Mouse (Mus musculus) c-Kit-positive CD71-positive TER-119-positive erythroid progenitor cells, embryonic 14.5 days (primary cell): ENCODE results near the gene Tspoap1.

ENCODE experiments used
- DNase-seq: peaks from one replicate; pipeline ENCODE4 v3.0.0-alpha.2; 2013; ENCODE audit warnings: low spot score

The Tspoap1 gene

DNA sequence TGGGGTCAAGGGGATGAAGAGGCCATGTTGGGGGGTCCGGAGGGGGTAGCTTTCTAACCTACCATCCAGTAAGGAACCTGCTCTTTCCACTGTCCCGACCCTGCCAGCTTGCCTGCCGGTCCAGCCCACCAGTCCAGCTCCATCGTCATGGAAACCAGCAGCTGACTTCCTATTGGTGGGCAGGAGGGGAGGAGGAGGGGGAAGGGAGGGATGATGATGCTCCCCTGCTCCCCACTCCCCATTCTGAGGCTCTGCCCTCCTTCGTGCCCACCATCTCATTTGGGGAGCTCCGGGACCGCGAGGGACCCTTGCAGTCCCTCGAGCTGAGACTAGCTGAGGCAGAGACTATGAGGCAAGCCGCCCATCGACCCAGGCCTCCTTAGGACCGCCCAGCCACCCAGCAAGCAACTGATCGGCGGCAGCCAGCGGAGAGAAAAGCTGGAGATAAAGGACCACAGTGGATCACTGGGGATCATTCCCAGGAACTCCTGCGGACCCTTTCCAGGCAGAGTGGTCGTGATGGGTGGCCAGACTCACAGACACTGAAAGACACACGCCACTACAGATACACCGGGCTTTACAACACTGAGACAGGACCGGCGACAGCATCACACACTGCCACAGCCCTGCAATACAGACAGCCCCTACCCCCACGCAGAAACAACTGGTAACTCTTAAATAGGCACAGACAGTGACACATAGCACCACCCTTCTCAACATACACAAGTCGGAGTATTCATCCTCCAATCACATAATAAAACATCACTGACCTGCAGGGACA, at the start of gene Tspoap1:
TSS of gene Tspoap1 (plus strand) at position 241 of the 781 bp plus-strand sequence.
- no peak for DNase-seq

- no peak for DNase-seq
Observed at GRCm38 (mm10) chr11:87712188-87712587, 48.2 kb upstream of the Tspoap1 start.

- no peak for DNase-seq
Observed at GRCm38 (mm10) chr11:87715999-87716398, 44.3 kb upstream of the Tspoap1 start.

GRCm38 (mm10) chr11:87719526-87719925, 40.8 kb upstream of the Tspoap1 start:
- DNase-seq, result no peak

DNA sequence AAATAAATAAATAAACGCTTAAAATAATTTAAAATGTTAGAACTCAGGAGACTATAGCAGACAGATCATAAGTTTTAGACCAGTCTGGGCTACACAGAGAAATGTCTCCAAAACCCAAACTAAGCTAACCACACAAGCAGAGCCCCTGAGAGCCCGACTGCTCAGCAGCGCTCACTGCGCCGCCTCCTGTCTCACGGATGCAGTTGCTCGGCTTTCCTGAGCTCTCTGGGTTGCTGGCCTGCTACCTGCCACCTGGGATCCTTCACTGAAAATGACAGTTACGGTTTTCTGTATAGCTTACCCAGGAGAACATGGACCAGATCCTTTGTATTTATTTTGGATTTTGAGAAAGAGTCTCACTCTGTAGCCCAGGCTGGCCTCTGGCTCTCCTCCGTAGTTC, 40.0 kb upstream of the Tspoap1 start:
- DNase-seq, result no peak

DNA sequence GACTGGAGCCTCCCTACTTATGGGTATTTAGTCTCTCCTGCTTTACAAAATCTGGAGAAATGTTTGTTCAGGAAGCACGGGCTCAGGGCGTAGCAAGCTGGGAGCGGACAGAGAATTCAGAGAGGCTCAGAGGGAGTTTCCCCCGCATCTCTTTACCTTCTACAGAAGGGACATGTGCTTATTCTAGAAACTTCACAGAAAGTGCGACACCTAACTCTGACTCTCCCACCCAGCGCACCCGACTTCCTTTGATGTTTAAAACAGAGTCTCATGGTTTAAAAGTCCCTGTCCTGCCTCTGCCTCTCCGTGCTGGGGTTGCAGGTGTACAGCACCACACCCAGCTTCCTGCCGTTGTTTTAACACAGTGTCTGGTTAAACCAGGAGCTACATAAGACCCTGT, 39.5 kb upstream of the Tspoap1 start:
- DNase-seq, result no peak

DNA sequence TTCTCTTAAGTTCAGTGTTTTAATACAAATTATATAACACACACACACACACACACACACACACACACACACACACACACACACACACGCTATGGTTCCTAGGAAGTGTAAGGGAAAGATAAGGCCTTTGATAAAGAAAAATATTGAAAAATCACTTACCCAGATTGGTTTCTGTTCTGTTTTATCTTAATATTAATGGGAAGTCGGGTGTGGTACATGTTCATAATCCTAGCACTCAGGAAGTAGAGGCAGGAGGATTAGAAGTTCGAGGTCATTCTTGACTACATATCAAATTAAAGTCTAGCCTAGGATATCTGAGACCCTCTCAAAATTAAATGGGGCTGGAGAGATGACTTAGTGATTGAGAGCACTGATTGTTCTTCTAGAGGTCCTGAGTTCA, 38.2 kb upstream of the Tspoap1 start:
- no peak for DNase-seq

DNA sequence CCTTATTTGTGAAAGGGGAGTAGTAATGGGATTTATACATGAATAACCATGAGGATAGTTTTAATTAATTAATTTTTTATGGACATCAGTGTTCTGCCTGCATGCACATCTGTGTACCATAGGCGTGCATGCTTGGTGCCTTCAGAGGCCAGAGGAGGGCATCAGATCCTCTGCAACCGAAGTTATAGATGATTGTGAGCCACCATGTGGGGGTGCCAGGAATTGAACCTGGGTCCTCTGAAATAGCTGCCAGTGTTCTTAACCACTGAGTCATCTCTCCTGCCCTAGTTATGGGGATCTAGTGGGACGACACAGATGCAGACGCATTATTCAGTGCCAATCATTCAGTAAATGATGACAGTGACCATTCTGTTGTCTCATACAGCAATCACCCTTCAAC, 37.5 kb upstream of the Tspoap1 start:
- no peak for DNase-seq

- no peak for DNase-seq
Observed at GRCm38 (mm10) chr11:87725515-87725914, 34.8 kb upstream of the Tspoap1 start.

- DNase-seq, result peak; percentile 92
Observed at GRCm38 (mm10) chr11:87725964-87726562, 34.3 kb upstream of the Tspoap1 start.

GRCm38 (mm10) chr11:87727021-87727420, 33.3 kb upstream of the Tspoap1 start:
- DNase-seq, result no peak

GRCm38 (mm10) chr11:87727471-87727870, 32.9 kb upstream of the Tspoap1 start:
- no peak for DNase-seq

GRCm38 (mm10) chr11:87728850-87729592, 31.3 kb upstream of the Tspoap1 start:
- no peak for DNase-seq

GRCm38 (mm10) chr11:87729593-87730185, 30.7 kb upstream of the Tspoap1 start:
- peak; percentile 82 for DNase-seq

DNA sequence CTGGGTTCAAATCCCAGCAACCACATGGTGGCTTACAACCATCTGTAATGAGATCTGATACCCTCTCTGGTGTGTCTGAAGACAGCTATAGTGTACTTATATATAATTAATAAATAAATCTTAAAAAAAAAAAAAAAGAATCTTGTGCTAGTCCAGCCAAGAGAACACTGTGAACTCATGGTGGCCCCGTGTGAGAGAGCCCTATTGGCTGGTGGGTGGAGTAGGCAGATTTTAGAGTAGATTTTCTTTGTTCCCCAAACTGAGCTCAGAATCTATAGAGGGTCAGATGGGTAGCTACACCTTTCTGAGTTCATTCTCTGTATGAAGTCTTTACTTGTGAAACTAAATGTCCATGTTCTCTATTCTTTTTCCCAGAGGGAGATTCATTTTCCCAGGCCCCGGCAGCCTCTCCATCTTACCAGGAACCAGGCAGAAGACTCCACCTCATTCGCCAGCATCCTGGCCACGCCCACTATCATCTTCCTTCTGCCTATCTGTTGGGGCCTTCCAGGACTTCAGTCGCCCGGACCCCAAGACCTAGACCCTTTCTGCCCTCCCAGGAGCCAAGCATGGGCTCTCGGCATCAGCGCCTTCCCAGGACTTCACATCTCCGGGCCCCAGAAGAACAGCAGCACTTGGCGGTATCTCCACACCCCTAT, 29.6 kb upstream of the Tspoap1 start:
- DNase-seq, result no peak

DNA sequence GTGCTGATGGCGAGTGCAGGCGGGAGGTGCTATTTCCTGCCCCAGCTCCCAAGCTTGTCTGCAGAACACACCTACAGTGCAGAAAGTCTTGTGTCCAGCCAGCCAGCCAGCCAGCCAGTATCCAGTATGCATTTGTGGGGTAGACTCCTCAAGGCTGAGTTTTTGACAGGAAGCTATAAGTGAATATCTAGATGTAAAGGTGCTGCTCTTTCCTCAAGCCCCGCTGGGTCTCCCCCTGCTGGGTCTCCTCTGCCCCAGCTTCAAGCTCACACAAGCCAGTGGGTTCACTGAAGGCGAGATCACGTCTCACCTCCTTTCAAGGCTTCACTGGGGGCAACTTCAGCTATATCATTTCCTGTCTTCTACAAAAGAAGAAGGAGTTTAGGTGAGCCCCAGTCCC, 26.0 kb upstream of the Tspoap1 start:
- DNase-seq, result no peak

DNA sequence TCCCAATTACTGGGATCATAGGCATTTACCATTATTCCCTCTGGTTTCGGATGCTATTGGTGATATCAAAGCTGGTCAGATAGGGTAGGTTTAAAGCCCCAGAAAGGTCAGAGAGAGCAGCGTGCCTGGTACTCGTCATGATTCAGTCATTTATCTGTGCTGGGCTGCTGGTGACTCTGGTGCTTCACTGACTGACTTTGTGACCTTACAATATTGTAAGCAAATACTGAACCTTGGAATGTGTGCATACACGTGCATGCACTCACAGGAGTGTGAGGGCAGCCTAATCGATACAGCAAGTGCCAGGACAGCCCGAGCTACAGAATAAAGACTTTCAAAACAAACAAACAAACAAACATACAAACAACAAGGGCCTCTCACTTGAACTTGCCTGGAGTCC, 24.6 kb upstream of the Tspoap1 start:
- no peak for DNase-seq

DNA sequence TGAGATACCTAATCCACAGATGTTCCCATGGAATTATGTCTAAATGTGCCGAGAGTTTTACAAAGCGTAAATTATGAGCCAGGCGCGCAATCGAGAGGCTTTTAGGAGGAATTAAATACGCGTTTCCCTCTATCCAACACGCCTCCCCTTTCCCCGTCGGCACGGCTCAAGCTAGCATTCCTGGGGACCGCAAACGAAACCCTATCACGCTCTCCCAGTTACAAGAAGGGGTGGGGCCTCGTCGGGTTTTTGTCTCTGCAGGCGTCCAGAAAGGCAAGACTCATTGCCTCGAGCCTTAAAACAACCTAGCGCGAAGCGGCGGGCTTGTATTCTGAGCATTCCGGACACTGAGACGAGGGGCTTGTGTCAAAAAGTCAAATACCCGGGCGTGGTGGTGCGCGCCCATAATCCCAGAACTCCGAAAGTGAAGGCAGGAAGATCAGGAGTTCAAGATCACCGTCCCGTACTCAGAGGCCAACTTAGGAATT, 23.6 kb upstream of the Tspoap1 start:
- peak; percentile 86 for DNase-seq

DNA sequence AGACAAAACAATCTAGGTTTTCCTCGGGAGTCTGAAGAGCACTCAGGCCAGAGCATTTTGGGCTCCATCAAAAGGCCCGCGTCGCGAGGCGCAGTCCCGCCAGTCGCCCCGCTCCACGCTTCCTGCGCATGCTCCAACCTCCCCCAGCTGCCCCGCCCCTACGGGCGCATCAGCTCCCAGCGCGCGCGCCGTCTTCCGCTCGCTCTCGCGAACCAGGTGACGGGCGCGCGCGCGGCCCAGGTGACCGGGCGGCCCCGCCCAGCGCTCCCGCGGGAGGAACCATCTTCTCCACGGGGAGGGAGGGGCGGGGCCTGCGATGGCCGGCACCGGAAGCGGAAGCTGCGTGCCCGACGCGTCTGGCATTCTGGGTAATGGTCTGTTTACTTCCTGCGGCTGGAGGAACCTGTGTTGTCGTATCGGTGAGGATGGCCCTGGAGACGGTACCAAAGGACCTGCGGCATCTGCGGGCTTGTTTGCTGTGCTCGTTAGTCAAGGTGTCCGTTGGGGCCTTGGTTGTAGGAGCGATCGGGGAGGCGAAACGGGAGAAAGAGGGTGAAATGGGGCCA, 23.1 kb upstream of the Tspoap1 start, which contains the start of gene Supt4a:
TSS of gene Supt4a (plus strand) at position 378 of the 566 bp plus-strand sequence.
- DNase-seq, result peak; percentile 95

DNA sequence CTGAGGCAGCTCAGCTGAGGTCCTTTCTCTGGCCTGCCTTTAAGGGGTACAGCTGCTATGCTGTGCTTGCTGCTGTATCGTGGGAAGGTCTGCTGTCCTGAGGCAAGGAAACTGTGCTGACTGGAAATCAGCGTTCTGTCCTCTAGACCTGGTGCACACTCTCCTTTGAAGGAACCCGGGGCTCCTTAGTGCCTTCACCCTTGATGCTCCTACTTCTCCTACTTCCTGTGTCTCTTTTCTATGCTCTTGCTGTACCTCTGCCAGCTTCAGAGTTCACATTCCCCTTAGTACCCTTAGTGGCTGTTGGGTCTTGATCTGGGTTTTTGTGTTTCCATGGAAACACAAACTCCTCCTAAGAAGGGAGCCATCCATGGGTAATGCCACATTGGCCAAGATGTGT, 16.6 kb upstream of the Tspoap1 start:
- no peak for DNase-seq

- no peak for DNase-seq
Observed at GRCm38 (mm10) chr11:87744964-87745363, 15.4 kb upstream of the Tspoap1 start.
